Mouse (Mus musculus) layer of hippocampus, postnatal 14 days (tissue): ENCODE measurements at regions not wholly inside any gene's neighbourhood (a gene's known extent, or its start where the extent isn't known, plus 50 kb on each side); places are given as distances from the start of the nearest gene placed in this dataset.
"Not testable (repeated sequence)": the region's sequence is repeated elsewhere in the genome, so short reads cannot be mapped to it uniquely, and the experiment has no call there.

Experiments
- DNase-seq, 2 experiments: peaks; one replicate each; pipeline ENCODE4 v3.0.0; 2021 to 2022; ENCODE audit warnings: low spot score in 2 of 2, mixed read lengths in 1 of 2

- DNase-seq, result no peak
Measured at GRCm38 (mm10) chr8:116053483-116053882, 345.9 kb upstream of the Maf start.

DNA sequence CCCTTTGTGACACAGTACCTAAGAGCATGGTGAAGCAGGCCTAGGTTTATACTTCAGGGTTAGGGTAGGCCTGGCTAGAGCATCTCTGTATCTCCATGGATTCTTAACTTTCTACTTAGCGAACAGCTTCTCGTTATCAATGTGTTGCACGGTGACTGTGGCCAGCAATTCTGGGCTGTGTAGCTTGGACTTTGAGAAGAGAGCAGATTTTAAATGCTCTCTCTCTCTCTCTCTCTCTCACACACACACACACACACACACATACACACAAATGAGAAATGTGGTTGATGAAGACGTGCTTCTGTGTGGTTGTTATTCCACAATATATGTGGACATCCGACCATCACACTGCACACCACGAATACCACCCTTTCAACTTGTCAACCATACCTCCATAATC, 345.4 kb upstream of the Maf start:
- no peak for DNase-seq

GRCm38 (mm10) chr8:116048480-116048879, 340.9 kb upstream of the Maf start:
- no peak for DNase-seq

- DNase-seq, result no peak
Measured at GRCm38 (mm10) chr8:116046859-116047258, 339.3 kb upstream of the Maf start.

DNA sequence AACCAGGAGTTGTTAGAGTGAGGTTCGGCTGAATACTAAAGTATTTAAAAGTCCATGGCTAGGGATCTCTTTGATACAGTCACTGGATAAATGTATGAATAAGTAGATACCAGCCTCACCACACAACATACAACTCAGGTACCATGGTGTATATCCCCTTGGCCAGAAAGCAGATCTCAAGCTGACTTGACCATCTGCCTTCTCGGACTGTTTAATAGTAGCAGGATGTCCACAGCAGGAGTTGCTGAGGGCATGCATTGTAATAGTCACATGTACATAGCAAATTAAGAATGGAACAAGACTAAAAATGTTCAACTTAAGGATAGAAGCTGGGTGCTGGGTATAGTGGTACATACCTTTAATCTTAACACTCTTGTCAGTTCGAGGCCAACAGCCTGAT, 337.9 kb upstream of the Maf start:
- no peak for DNase-seq

- DNase-seq, result no peak
Measured at GRCm38 (mm10) chr8:116043381-116043780, 335.8 kb upstream of the Maf start.

- DNase-seq, result no peak
Measured at GRCm38 (mm10) chr8:116030966-116031365, 323.4 kb upstream of the Maf start.

- DNase-seq, result no peak
Measured at GRCm38 (mm10) chr8:116025321-116025720, 317.7 kb upstream of the Maf start.

GRCm38 (mm10) chr8:116024811-116025210, 317.2 kb upstream of the Maf start:
- no peak for DNase-seq

DNA sequence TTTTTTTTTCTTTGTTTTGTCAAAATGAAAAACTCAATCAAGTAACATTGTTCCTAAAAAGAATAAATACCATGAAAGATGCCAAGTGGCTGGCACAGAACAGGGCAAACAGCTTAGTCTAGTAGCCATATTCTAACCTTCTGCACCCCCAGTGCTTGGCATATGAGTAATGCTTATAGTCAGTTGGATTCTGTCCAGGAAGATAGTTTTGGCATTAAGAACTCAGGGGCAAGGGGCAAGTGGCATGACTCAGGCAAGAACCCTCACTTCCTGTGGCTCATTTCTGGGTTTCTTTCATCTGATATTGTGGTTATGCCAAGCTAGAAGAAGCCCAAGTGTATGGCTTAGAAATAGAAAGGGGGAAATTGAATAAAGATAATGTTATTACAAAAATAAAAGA, 314.1 kb upstream of the Maf start:
- no peak for DNase-seq

DNA sequence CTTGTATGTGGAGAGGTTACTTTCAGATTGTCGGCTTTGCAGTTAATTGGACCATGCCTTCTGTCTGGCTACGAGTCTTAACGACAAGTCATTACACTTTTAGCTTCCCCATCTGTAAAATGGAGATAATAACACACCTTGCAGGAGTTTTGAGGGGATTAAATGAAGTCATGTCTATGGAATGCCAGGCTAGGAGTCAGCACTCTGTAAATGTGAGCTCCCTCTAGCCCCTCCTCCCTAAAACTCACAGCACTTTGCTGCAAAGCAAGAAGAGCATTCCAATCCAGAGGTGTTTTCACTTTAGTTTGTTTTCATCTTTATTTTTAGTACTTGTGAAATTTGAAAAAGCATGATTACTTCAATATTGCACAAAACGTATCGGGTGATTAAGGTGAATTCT, 287.7 kb upstream of the Maf start:
- no peak for DNase-seq

- DNase-seq, result no peak
Measured at GRCm38 (mm10) chr8:115991989-115992388, 284.4 kb upstream of the Maf start.

GRCm38 (mm10) chr8:115983397-115983796, 275.8 kb upstream of the Maf start:
- no peak for DNase-seq

GRCm38 (mm10) chr8:115982326-115982725, 274.7 kb upstream of the Maf start:
- no peak for DNase-seq

DNA sequence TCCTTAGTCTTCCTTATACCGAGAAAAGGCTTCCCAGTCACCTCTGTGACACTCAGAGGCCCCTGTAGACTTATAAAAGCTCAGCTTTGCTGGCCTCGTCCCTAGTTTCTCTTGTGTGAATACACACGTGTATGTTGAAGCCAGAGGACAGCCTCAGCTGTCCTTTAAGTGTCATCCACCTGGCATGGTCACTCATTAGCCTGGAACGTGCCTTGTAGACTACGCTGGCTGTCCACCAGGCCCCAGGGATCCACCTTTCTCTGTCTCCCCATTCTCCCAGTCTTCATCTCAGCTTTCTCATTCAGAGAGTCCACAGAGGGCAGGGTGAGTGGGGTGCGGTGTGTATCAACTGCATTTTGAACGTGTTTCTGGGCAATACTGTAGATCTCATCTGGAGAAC, 273.8 kb upstream of the Maf start:
- DNase-seq, result no peak

- no peak for DNase-seq
Measured at GRCm38 (mm10) chr8:115980616-115981015, 273.0 kb upstream of the Maf start.

GRCm38 (mm10) chr8:115977152-115977551, 269.6 kb upstream of the Maf start:
- DNase-seq, result no peak

- no peak for DNase-seq
Measured at GRCm38 (mm10) chr8:115974706-115975105, 267.1 kb upstream of the Maf start.

GRCm38 (mm10) chr8:115971351-115971750, 263.8 kb upstream of the Maf start:
- not testable (repeated sequence) for DNase-seq

GRCm38 (mm10) chr8:115968121-115968520, 260.5 kb upstream of the Maf start:
- no peak for DNase-seq

GRCm38 (mm10) chr8:115965981-115966380, 258.4 kb upstream of the Maf start:
- DNase-seq, result no peak

- DNase-seq, result no peak
Measured at GRCm38 (mm10) chr8:115955371-115955770, 247.8 kb upstream of the Maf start.

- no peak for DNase-seq
Measured at GRCm38 (mm10) chr8:115953783-115954470, 246.3 kb upstream of the Maf start.

DNA sequence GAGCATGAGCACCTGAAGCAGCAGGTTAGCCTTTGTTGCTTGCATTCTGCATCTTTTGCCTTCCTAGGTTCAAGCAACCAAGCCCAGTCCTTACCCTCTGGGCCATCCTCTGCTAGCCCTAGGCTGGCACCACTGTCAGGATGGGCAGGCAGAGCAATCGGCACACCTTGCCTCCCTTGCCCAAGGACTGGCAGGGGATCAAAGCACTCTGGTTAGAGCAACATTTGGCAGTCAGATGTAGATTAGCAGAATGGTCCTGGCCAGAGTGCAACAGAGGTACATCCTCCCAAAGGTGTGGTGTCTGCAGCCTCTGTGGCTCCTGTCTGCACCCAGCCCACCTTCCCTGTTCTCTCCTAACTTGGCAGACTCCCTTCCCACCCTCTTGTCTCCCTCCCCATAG, 244.9 kb upstream of the Maf start:
- no peak for DNase-seq
